Mouse (Mus musculus) monocyte, adult 2 months (primary cell): Measurements from ENCODE around the gene Cyp26c1.

Experiments used
- DNase-seq, 2 experiments: peaks; one replicate each; pipeline ENCODE4 v3.0.0; 2022; ENCODE audit warnings: low spot score in 2 of 2, low read depth in 1 of 2

The Cyp26c1 gene

DNA sequence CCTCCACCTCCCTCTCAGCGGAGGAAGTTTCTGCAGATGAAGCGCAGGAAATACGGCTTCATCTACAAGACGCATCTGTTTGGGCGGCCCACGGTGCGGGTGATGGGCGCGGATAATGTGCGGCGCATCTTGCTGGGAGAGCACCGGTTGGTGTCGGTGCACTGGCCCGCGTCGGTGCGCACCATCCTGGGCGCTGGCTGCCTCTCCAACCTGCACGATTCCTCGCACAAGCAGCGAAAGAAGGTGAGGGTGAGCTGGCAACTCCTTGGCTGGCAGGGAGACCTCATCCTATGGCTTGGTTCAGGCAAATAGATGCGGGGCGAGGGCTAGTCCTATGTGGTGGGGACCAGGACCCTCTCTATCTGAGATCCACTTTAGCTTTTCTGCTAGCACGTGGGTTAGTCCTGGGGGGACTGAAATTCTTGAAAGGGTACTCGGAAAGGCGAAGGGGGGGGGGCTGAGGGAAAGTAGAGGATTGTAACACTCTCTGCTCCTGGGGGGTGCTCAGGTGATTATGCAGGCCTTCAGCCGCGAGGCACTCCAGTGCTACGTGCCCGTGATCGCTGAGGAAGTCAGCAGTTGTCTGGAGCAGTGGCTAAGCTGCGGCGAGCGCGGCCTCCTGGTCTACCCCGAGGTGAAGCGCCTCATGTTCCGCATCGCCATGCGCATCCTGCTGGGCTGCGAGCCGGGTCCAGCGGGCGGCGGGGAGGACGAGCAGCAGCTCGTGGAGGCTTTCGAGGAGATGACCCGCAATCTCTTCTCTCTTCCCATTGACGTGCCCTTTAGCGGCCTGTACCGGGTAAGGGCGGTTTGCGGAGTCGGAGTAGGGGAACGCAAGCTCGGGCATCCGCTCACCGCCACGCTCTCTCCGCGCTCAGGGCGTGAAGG lies 13.1 kb downstream of the Cyp26c1 start:
- no peak for DNase-seq

- DNase-seq, result no peak
Observed at GRCm38 (mm10) chr19:37699711-37700110, 14.3 kb downstream of the Cyp26c1 start.

GRCm38 (mm10) chr19:37702377-37703076 lies 17.1 kb downstream of the Cyp26c1 start:
- peak; percentile 24 to 27 for DNase-seq

DNA sequence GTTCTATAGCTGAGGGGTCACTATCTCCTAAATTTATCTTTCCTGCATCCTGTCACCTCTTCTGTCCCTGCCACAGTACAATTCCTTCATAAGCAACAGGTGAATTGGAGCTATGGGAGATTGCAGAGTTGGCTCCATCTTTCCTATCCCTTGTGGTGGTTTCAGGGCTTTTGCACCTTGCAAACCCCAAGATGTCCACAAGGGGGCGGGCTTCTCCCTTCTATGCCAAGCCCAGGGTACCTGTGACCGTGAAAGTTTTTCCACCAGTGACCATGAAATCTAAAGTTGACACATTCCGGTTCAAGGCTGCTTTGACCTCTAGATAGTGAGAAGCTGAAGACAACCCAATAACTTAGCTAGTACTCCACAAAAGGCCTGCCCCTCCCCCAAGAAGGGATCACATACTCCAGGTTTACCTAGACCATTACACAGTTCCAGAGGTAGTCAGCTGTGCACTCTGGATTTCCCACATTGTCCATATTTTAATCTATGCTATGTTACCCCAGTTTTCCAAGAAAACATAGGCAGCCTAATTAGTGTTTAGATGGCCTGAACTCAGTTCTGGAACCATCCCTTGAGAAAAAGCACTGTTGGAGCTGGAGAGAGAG lies 18.6 kb downstream of the Cyp26c1 start:
- peak in 1 of 2 experiments; percentile 37 for DNase-seq

- DNase-seq, result no peak
Observed at GRCm38 (mm10) chr19:37705722-37706121, 20.3 kb downstream of the Cyp26c1 start.

GRCm38 (mm10) chr19:37714681-37715080 lies 29.3 kb downstream of the Cyp26c1 start:
- DNase-seq, result no peak

GRCm38 (mm10) chr19:37715980-37716379 lies 30.6 kb downstream of the Cyp26c1 start:
- no peak for DNase-seq

DNA sequence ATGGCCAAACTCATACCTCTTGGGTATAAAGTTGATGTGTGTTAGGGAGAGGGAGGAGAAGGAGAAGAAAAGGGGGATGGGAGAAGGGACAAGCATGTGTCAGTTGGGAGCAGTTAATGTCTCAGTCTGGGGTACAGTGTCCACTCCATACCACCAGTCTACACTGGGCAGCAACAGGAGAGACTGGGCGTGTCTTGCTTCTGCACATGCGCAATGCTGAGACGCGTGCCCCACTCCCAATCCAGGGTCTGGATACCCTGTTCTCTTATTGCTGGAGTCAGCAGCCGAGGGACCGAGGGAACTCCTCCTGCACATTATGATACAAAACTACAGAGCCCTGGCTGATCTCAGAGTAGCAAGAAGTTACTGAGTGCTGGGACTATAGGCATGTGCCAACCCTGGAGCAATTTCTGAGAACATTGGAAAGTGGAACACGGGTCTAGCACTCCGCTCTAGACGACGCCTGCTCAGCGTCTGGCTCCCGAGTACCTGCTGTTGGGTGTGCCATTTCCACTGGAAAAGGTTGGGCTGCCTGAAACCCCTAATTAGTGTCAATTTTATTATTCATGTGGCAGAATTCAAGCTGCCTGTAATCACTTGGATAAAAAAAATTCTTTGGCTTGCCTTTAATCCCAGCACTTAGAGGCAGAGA lies 31.3 kb downstream of the Cyp26c1 start:
- DNase-seq, result no peak

DNA sequence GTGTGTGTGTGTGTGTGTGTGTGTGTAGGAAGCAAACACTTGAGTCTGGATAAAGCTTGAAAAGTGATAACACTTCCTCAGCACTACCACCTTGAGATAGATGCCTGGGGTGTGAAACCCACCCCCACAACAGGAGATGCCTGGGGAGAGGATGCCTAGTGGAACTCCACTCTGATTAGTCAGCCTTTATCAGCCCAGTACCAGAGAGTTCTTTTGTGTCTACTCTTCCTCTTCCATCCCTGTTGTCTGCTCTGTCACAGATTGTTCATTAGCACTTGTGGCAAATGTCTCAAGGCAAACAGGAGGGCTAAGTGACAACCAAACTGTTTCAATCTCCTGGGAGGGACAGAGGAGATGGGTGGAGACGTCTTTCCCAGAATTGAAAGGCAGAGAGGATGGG lies 33.8 kb downstream of the Cyp26c1 start:
- no peak for DNase-seq

DNA sequence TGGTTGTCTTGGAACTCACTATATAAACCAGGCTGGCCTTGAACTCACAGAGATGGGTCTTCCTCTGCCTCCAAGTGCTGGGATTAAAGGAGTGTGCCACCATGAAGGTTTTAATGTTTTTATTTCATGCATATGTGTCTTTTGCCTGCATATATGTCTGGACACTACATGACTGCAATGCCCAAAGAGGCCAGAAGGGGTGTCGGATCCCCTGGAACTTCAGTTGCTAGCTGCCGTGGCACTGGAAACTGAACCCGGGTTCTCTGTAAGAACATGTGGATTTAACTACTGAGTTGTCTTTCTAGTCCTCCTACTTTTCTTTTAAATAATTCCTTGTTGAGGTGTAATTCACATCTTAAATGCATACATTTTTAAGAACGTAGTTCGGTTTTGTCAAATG lies 39.2 kb downstream of the Cyp26c1 start:
- no peak for DNase-seq

DNA sequence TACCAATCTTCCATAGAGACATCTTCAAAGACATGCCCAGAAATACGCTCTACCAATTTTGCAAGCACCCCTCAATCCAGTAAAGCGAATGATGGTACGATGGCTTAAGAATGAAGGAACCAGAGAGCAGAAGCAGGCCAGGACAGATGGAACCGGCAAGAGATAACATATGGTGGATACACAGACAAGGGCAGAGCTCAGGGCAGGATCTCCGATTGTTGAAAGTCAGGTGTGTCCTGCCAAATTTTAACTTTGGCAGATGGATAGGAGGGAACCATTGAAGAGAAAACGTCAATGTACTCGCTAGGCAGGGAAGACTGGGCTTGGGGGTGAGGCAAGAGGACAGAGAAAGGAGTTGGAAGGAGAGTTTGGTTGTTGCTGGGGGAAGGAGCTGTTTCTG lies 41.2 kb downstream of the Cyp26c1 start:
- no peak for DNase-seq

DNA sequence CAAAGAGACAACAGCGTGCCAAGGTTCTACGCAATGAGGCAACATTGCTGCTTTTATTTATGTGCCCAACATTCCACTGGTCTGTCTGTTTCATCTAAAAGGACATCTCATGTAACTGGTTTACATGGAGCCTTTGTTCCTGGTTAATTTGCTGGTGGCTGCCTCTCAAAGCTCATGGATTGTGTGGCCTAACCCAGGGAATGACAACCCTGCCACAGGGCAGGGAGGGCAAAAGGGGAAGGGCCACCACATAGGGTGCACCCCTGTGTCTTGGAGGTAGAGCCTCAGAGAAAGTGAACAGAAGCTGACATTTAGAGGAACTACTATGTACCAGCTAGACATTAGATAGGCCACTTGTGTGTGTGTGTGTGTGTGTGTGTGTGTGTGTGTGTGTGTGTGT lies 42.0 kb downstream of the Cyp26c1 start:
- DNase-seq, result no peak

DNA sequence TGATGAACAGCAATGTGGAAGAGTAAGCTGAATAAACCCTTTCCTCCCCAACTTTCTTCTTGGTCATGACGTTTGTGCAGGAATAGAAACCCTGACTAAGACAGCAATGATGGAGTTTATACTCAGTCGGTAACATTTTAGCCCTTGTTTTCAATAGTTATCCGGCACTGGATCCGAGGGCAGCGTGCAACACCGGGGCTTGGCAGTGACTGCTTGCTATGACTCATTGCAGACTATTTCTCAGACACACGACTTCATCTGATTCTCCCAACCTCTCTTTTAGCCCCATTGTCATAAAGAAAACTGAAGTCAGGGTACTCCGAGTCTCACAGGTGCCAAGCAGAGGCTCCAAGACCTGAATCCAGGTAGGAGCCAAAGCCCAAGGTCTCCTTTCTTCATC lies 50.0 kb downstream of the Cyp26c1 start:
- DNase-seq, result no peak

DNA sequence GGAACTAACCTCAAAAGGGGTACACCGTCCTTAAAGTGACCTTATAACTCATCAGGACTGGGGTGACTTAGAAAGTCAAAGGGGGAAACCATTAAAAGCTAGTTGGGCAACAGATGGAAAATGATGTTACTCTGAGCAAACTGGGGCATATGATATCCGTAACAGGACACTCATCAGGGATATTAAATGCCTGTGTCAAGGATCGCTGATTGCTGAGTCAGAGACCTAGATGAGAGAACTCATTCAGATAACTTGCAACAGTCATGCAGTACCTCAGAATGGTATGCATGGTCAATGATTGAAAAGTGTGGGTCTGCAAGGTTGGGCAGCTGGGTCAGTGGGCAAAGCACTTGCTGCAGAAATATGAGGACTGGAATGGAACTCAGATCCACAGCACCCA lies 53.2 kb downstream of the Cyp26c1 start:
- no peak for DNase-seq

- no peak for DNase-seq
Observed at GRCm38 (mm10) chr19:37740043-37740442, 54.7 kb downstream of the Cyp26c1 start.
